25 mouse cellular contexts compared by ENCODE assay signal in the genomic region with DNA sequence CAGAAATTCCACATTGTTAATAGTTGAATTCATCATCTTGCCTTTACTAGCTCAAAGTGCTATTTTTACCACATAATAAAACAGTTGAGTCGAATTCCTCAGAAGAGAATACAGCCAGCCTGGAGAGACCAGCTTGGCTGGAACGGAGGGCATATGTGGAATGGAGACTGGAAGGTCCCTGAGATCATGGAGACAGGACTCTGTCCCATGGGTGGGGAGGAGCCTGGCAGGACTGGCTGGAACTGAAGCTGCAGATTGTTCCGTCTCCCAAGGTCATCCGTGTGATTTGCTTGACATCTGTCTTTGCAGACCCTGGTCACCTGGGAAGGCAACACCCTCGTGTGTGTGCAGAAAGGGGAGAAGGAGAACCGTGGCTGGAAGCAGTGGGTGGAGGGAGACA. TPM values are rescaled to one million over a fixed set of nuclear protein-coding genes. Genes with fewer than 3 reads are reported as not detected.
A peak's percentile ranks its signal among the peaks of the same experiment; 100 is the strongest.
DNase-seq lines count a peak whose midpoint lies in the region; ATAC-seq and TF ChIP-seq lines count a peak whose summit lies in the region.
"Had no signal": no experiment of that assay in that cellular context is flagged by ENCODE, and none has a peak within 500 bp of the region (broad histone marks: within the 10 kb centered on the region; RNA-seq: fewer than 3 reads in every experiment).

No protein-coding gene starts in this region.

- H3K9ac ChIP-seq in intestine, embryonic 15.5 days, result no peak overlapping the region
- H3K9ac ChIP-seq in intestine, postnatal 0 days (ENCODE audit: low read depth, low read length), result no peak overlapping the region
- no peak overlapping the region for H3K9ac ChIP-seq in intestine, embryonic 16.5 days (ENCODE audit: low read depth, low read length)

- ATAC-seq in intestine, embryonic 15.5 days, result peak; percentile 70
- ATAC-seq in intestine, postnatal 0 days, result no peak
- peak; percentile 62 for ATAC-seq in intestine, embryonic 16.5 days
- ATAC-seq: activated CD4-positive, CD25-positive, alpha-beta regulatory T cell, adult 4 months; CD4-positive, CD25-positive, alpha-beta regulatory T cell, adult 4 months; Patski had no signal

- no peak overlapping the region for H3K4me2 ChIP-seq in intestine, embryonic 15.5 days (replicated peaks)
- H3K4me2 ChIP-seq in intestine, postnatal 0 days (replicated peaks; ENCODE audit: low read depth), result no peak overlapping the region
- H3K4me2 ChIP-seq in intestine, embryonic 16.5 days (ENCODE audit: low read depth, low read length), result no peak overlapping the region

- peak; percentile 25 for DNase-seq in ZHBTc4 (ENCODE audit: low read depth, low spot score)
- no peak for DNase-seq in layer of hippocampus, adult 2 months (ENCODE audit: low spot score in 2 of 2)
- no peak for DNase-seq in ovary, adult 18-20 months (ENCODE audit: low spot score)
- DNase-seq: adrenal gland, adult 2 months; adrenal gland, adult 8-10 months; adrenal gland, postnatal 10 days; adrenal gland, postnatal 14 days; adrenal gland, postnatal 25 days; adrenal gland, postnatal 36 days; B cell, adult 2 months; cerebellum, adult 11 months; cerebellum, adult 11-12 months; cerebellum, adult 18-20 months; cerebellum, adult 2 months had no signal

- WGBS in intestine, embryonic 15.5 days, result 37% methylated on average over 6 of the region's 6 CpGs
- 29% methylated on average over 6 of the region's 6 CpGs for WGBS in intestine, postnatal 0 days
- 34% methylated on average over 6 of the region's 6 CpGs for WGBS in intestine, embryonic 16.5 days

- no peaks in the 10 kb centered on the region for H3K27me3 ChIP-seq in intestine, embryonic 15.5 days (replicated peaks)
- no peaks in the 10 kb centered on the region for H3K27me3 ChIP-seq in intestine, postnatal 0 days (replicated peaks; ENCODE audit: control insufficient read depth, insufficient read depth, low read length)
- no peaks in the 10 kb centered on the region for H3K27me3 ChIP-seq in intestine, embryonic 16.5 days (replicated peaks; ENCODE audit: control insufficient read depth, insufficient read depth, low read length)
- H3K27me3 ChIP-seq: CH12.LX, Patski had no signal

- no peak for TF ChIP-seq CTCF in intestine, postnatal 0 days (IDR thresholded peaks at IDR 0.05; ENCODE audit: low read depth)
- TF ChIP-seq CTCF in layer of hippocampus, adult 2 months (conservative IDR thresholded peaks at IDR 0.05), result no peak

- no peaks in the 10 kb centered on the region for H3K9me3 ChIP-seq in intestine, embryonic 15.5 days
- H3K9me3 ChIP-seq in intestine, postnatal 0 days (ENCODE audit: control insufficient read depth), result no peaks in the 10 kb centered on the region
- H3K9me3 ChIP-seq in intestine, embryonic 16.5 days (ENCODE audit: control insufficient read depth, low read length), result no peaks in the 10 kb centered on the region
- H3K9me3 ChIP-seq: G1E had no signal

- no peaks in the 10 kb centered on the region for H3K36me3 ChIP-seq in intestine, embryonic 15.5 days
- H3K36me3 ChIP-seq in intestine, postnatal 0 days (ENCODE audit: control insufficient read depth, insufficient read depth), result peaks cover 29% of the 10 kb centered on the region; the same call in 1 of the 2 replicates
- no peaks in the 10 kb centered on the region for H3K36me3 ChIP-seq in intestine, embryonic 16.5 days (ENCODE audit: control insufficient read depth, insufficient read depth, low read length)
- H3K36me3 ChIP-seq: G1E had no signal

- H3K4me1 ChIP-seq in intestine, embryonic 15.5 days (replicated peaks), result peaks cover 3% of the 10 kb centered on the region
- H3K4me1 ChIP-seq in intestine, postnatal 0 days (replicated peaks; ENCODE audit: control insufficient read depth, insufficient read depth, low read length), result no peaks in the 10 kb centered on the region
- H3K4me1 ChIP-seq in intestine, embryonic 16.5 days (ENCODE audit: control insufficient read depth, insufficient read depth, low read length), result 0 out of 2 replicates have a peak, but pooled peaks cover 5% of the 10 kb centered on the region

- no peak overlapping the region for H3K27ac ChIP-seq in intestine, embryonic 15.5 days
- H3K27ac ChIP-seq in intestine, postnatal 0 days (ENCODE audit: low read depth, low read length), result no peak overlapping the region
- peak overlapping the region; percentile 5; the same call in 1 of the 2 replicates for H3K27ac ChIP-seq in intestine, embryonic 16.5 days (ENCODE audit: low read length)
- no peak overlapping the region for H3K27ac ChIP-seq in layer of hippocampus, adult 2 months

- no peak overlapping the region for H3K4me3 ChIP-seq in intestine, embryonic 15.5 days (replicated peaks)
- no peak overlapping the region for H3K4me3 ChIP-seq in intestine, postnatal 0 days (ENCODE audit: low read depth, low read length)
- no peak overlapping the region for H3K4me3 ChIP-seq in intestine, embryonic 16.5 days (ENCODE audit: low read length)
- no peak overlapping the region for H3K4me3 ChIP-seq in layer of hippocampus, adult 2 months

RNA-seq across cellular contexts. Expression of a gene that starts 21.6 kb away (rescaled TPM):
- polyA plus RNA-seq in intestine, embryonic 15.5 days (2015; fragmentation: Nextera tagmentation; extraction: Ambion mirVana), result 291 and 368 TPM in 2 replicates
- polyA plus RNA-seq in intestine, postnatal 0 days (2015; fragmentation: Nextera tagmentation; extraction: Ambion mirVana), result 7,315 and 7,837 TPM in 2 replicates
- polyA plus RNA-seq in intestine, embryonic 16.5 days (2015; fragmentation: Nextera tagmentation; extraction: Ambion mirVana), result 749 and 1,123 TPM in 2 replicates
- total RNA-seq in layer of hippocampus, adult 2 months (2021), result not detected
- total RNA-seq: adrenal gland, adult 18-20 months; adrenal gland, adult 2 months; adrenal gland, adult 8-10 months; adrenal gland, postnatal 14 days; adrenal gland, postnatal 25 days; adrenal gland, postnatal 36 days; ES-E14; G1E; MEL had no signal
- polyA plus RNA-seq: activated CD4-positive, CD25-positive, alpha-beta regulatory T cell, adult 4 months; adrenal gland, adult 2 months; CD4-positive, CD25-positive, alpha-beta regulatory T cell, adult 4 months; cerebellum, adult 2 months; Patski had no signal

RNA-seq across cellular contexts. Expression of a gene that starts 56.0 kb away (rescaled TPM):
- 149 and 156 TPM in 2 replicates for polyA plus RNA-seq in intestine, embryonic 15.5 days (2015; fragmentation: Nextera tagmentation; extraction: Ambion mirVana)
- 168 and 181 TPM in 2 replicates for polyA plus RNA-seq in intestine, postnatal 0 days (2015; fragmentation: Nextera tagmentation; extraction: Ambion mirVana)
- 160 and 166 TPM in 2 replicates for polyA plus RNA-seq in intestine, embryonic 16.5 days (2015; fragmentation: Nextera tagmentation; extraction: Ambion mirVana)
- total RNA-seq in layer of hippocampus, adult 2 months (2021), result 10 to 100 TPM; 92.7 to 94.2 TPM
